Mouse (Mus musculus) midbrain, embryonic 12.5 days (tissue): ENCODE results near the gene S100a11. TPM values are rescaled to one million over a fixed set of nuclear protein-coding genes. Genes with fewer than 3 reads are reported as not detected.
"Not testable (repeated sequence)": the region's sequence is repeated elsewhere in the genome, so short reads cannot be mapped to it uniquely, and the experiment has no call there.

ENCODE experiments used
- ATAC-seq: fragments of 200-750 bp; cut with Nextera tagmentation; 2 replicates; pipeline ENCODE4 v1.8.0; 2017; ENCODE audit warnings: low read depth, moderate TSS enrichment, moderate library complexity; ENCODE audit not compliant: low FRiP score
- H3K27ac ChIP-seq: fragments of 300-500 bp; sonication (generic); replicated peaks from 2 replicates; pipeline ENCODE4 v1.5.1; 2016; ENCODE audit warnings: mild to moderate bottlenecking
- H3K27me3 ChIP-seq: fragments of 300-500 bp; sonication (generic); 2 replicates; pipeline ENCODE4 v1.6.1; 2016; ENCODE audit warnings: mild to moderate bottlenecking
- H3K36me3 ChIP-seq: fragments of 300-500 bp; sonication (generic); 2 replicates; pipeline ENCODE4 v1.6.1; 2016
- H3K4me1 ChIP-seq: fragments of 300-500 bp; sonication (generic); 2 replicates; pipeline ENCODE4 v1.6.1; 2016
- H3K4me2 ChIP-seq: fragments of 300-500 bp; sonication (generic); replicated peaks from 2 replicates; pipeline ENCODE4 v1.6.1; 2016; ENCODE audit warnings: mild to moderate bottlenecking, moderate library complexity
- H3K4me3 ChIP-seq: fragments of 300-500 bp; sonication (generic); 2 replicates; pipeline ENCODE4 v1.5.1; 2016; ENCODE audit warnings: mild to moderate bottlenecking
- H3K9ac ChIP-seq: fragments of 300-500 bp; sonication (generic); replicated peaks from 2 replicates; pipeline ENCODE4 v1.6.1; 2016; ENCODE audit warnings: mild to moderate bottlenecking, moderate library complexity
- H3K9me3 ChIP-seq: fragments of 300-500 bp; sonication (generic); 2 replicates; pipeline ENCODE4 v1.6.1; 2016; ENCODE audit warnings: mild to moderate bottlenecking
- WGBS: fragments of 180-500 bp; shearing (Covaris S2); methylation state at CpG from one replicate; pipeline ENCODE4 v1.1.7; 2016; 5-methylcytosine and 5-hydroxymethylcytosine counted together
- polyA plus RNA-seq: library from polyadenylated mRNA; unstranded; fragments of >200 nt; fragmentation: Nextera tagmentation; extraction: Ambion mirVana; gene quantifications from 2 replicates; pipeline ENCODE4 v1.2.1, GENCODE M21; 2016

Gene S100a11
- polyA plus RNA-seq, 1 experiment from 2014 or later = 424 TPM

GRCm38 (mm10) chr3:93527300-93527699, 7.0 kb downstream of the S100a11 start:
- no peak for ATAC-seq
- H3K4me3 ChIP-seq = no peak overlapping the region
- no peaks in the 10 kb centered on the region for H3K9me3 ChIP-seq
- no peak overlapping the region for H3K27ac ChIP-seq
- no peaks in the 10 kb centered on the region for H3K36me3 ChIP-seq
- H3K4me1 ChIP-seq = no peaks in the 10 kb centered on the region
- WGBS = 95% methylated on average over 3 of the region's 3 CpGs
- no peak overlapping the region for H3K9ac ChIP-seq
- no peaks in the 10 kb centered on the region for H3K27me3 ChIP-seq
- no peak overlapping the region for H3K4me2 ChIP-seq

- Histone ChIP-seq H3K27me3 (no peaks in the 10 kb centered on the region), H3K9me3 (no peaks in the 10 kb centered on the region), H3K36me3 (no peaks in the 10 kb centered on the region), H3K27ac (no peak overlapping the region), H3K4me2 (no peak overlapping the region), H3K4me3 (no peak overlapping the region), H3K4me1 (no peaks in the 10 kb centered on the region), H3K9ac (no peak overlapping the region)
- no peak for ATAC-seq
- 83% methylated on average over 5 of the region's 5 CpGs for WGBS
Measured at GRCm38 (mm10) chr3:93528807-93529206, 8.5 kb downstream of the S100a11 start.

DNA sequence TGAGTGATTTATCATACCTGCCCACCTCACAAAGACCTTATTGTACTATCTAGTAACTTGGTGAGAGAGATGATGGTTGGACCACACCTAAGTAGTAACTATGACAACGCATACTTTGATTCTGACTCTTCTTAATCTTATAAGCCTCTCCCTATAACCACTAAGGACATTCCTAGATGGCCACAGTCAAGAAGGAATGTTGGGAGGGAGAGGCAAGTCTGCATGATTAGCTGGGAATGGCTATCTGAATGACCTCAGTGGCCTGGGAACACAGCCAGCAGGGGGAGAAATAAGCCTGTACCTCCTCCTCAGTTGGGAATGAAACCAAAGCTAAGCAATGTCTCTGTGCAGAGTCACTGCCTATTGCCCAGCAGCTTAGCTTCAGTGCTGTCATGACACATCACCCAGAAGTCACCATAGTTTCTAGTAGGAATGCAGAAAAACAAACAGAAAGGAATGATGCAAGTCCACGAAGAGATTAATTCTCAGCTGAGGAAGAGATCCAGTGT, 16.8 kb downstream of the S100a11 start:
- H3K4me2 ChIP-seq = no peak overlapping the region
- no peaks in the 10 kb centered on the region for H3K4me1 ChIP-seq
- no peak overlapping the region for H3K27ac ChIP-seq
- H3K9me3 ChIP-seq = no peaks in the 10 kb centered on the region
- H3K27me3 ChIP-seq = no peaks in the 10 kb centered on the region
- H3K4me3 ChIP-seq = no peak overlapping the region
- no peaks in the 10 kb centered on the region for H3K36me3 ChIP-seq
- 55% methylated on average over 2 of the region's 2 CpGs for WGBS
- ATAC-seq = no peak
- no peak overlapping the region for H3K9ac ChIP-seq

DNA sequence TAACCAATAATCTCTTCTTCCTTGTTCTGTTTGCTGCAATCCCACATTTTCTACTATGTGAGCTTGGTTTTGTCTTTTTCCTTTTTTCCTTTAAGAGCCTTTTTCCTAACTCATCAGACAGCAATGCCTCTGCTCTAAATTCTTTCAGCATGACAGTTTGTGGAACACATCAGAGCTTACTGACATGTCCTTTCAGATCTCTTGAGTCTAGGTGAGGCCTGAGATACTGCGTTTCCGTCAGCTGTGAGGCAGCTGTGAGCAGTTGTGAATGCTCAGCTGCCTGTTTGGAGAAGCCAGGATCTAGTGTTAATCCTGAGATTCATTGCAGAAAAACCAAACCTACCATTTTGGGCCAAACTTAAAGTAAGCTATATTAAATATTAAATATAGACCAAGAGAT, 18.2 kb downstream of the S100a11 start:
- H3K4me3 ChIP-seq = no peak overlapping the region
- H3K36me3 ChIP-seq = no peaks in the 10 kb centered on the region
- no peak overlapping the region for H3K4me2 ChIP-seq
- H3K9ac ChIP-seq = no peak overlapping the region
- H3K9me3 ChIP-seq = no peaks in the 10 kb centered on the region
- no peaks in the 10 kb centered on the region for H3K4me1 ChIP-seq
- H3K27me3 ChIP-seq = no peaks in the 10 kb centered on the region
- no peak overlapping the region for H3K27ac ChIP-seq
- ATAC-seq = no peak
- WGBS = 84% methylated on average over 2 of the region's 2 CpGs

GRCm38 (mm10) chr3:93541501-93541900, 21.2 kb downstream of the S100a11 start:
- no peaks in the 10 kb centered on the region for H3K4me1 ChIP-seq
- H3K9me3 ChIP-seq = no peaks in the 10 kb centered on the region
- H3K36me3 ChIP-seq = no peaks in the 10 kb centered on the region
- H3K27me3 ChIP-seq = no peaks in the 10 kb centered on the region
- no peak overlapping the region for H3K27ac ChIP-seq
- ATAC-seq = no peak
- no peak overlapping the region for H3K4me2 ChIP-seq
- 65% methylated on average over 2 of the region's 2 CpGs for WGBS
- H3K4me3 ChIP-seq = no peak overlapping the region
- H3K9ac ChIP-seq = no peak overlapping the region

DNA sequence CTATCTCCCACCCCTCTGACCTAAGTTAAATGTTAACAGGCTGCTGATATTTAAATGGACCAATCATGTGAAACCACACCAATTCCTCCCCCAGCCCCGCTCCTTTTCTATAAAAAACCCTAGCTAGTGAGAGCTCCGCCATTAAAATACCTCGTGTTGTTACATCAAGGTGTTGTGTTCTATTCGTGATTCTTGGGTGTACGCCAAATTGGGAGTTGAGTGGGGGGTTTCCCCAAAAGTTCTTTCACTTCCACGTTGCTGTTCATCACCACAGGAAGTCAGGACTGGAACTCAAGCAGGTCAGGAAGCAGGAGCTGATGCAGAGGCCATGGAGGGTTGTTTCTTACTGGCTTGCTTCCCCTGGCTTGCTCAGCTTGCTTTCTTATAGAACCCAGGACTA, 23.9 kb downstream of the S100a11 start:
- not testable (repeated sequence) for H3K9ac ChIP-seq, H3K27ac ChIP-seq, H3K4me2 ChIP-seq, H3K9me3 ChIP-seq, H3K4me3 ChIP-seq, H3K4me1 ChIP-seq, H3K36me3 ChIP-seq, H3K27me3 ChIP-seq, ATAC-seq
- WGBS = 82% methylated on average over 6 of the region's 6 CpGs

DNA sequence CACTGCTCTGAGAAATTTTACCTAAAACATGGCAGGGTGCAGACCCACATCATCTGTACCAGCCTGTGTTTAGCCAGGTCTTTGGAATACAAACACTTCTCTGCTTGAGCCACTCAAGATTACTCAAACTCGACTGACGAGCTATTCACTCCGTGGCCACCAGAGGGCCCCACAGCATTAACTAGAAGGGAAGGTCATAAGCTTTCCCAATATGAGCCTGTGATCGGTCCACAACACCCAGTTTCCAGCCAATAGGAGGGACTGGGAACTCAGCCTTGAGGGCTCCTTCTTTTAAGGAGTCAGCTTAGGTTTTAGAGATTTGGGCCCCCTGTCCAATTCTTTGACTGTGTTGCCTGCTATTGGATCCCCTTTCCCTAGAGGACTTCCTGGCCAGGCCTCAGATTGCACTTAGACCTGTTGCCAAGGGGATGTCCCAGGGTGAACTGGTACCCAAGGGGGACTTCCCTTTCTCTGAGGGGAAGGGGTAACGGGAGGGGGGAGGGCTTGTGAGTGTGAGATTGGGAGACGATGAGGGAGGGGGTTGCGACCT, 26.9 kb downstream of the S100a11 start:
- ATAC-seq = peak; percentile 47; the same call in 1 of the 2 replicates
- WGBS = 33% methylated on average over 7 of the region's 7 CpGs
- Histone ChIP-seq H3K27ac (no peak overlapping the region), H3K9ac (no peak overlapping the region), H3K4me3 (no peak overlapping the region), H3K4me1 (no peaks in the 10 kb centered on the region), H3K9me3 (no peaks in the 10 kb centered on the region), H3K4me2 (no peak overlapping the region), H3K27me3 (no peaks in the 10 kb centered on the region), H3K36me3 (no peaks in the 10 kb centered on the region)

GRCm38 (mm10) chr3:93547749-93548540, 27.7 kb downstream of the S100a11 start:
- Histone ChIP-seq H3K4me1 (no peaks in the 10 kb centered on the region), H3K27me3 (no peaks in the 10 kb centered on the region), H3K36me3 (no peaks in the 10 kb centered on the region), H3K9me3 (no peaks in the 10 kb centered on the region), H3K27ac (no peak overlapping the region), H3K9ac (no peak overlapping the region), H3K4me3 (no peak overlapping the region), H3K4me2 (no peak overlapping the region)
- ATAC-seq = no peak
- WGBS = 88% methylated on average over 20 of the region's 20 CpGs

GRCm38 (mm10) chr3:93548541-93549266, 28.4 kb downstream of the S100a11 start:
- Histone ChIP-seq H3K9me3 (no peaks in the 10 kb centered on the region), H3K27me3 (no peaks in the 10 kb centered on the region), H3K4me3 (no peak overlapping the region), H3K4me2 (no peak overlapping the region), H3K27ac (no peak overlapping the region), H3K9ac (no peak overlapping the region), H3K36me3 (no peaks in the 10 kb centered on the region), H3K4me1 (no peaks in the 10 kb centered on the region)
- 80% methylated on average over 4 of the region's 6 CpGs for WGBS
- ATAC-seq = no peak

- Histone ChIP-seq H3K27ac (no peak overlapping the region), H3K27me3 (peaks cover 8% of the 10 kb centered on the region; the same call in 1 of the 2 replicates), H3K9me3 (no peaks in the 10 kb centered on the region), H3K4me2 (no peak overlapping the region), H3K4me3 (no peak overlapping the region), H3K4me1 (no peaks in the 10 kb centered on the region), H3K9ac (no peak overlapping the region), H3K36me3 (no peaks in the 10 kb centered on the region)
- no peak for ATAC-seq
- WGBS = 82% methylated on average over 4 of the region's 4 CpGs
Measured at GRCm38 (mm10) chr3:93549986-93550385, 29.7 kb downstream of the S100a11 start.

DNA sequence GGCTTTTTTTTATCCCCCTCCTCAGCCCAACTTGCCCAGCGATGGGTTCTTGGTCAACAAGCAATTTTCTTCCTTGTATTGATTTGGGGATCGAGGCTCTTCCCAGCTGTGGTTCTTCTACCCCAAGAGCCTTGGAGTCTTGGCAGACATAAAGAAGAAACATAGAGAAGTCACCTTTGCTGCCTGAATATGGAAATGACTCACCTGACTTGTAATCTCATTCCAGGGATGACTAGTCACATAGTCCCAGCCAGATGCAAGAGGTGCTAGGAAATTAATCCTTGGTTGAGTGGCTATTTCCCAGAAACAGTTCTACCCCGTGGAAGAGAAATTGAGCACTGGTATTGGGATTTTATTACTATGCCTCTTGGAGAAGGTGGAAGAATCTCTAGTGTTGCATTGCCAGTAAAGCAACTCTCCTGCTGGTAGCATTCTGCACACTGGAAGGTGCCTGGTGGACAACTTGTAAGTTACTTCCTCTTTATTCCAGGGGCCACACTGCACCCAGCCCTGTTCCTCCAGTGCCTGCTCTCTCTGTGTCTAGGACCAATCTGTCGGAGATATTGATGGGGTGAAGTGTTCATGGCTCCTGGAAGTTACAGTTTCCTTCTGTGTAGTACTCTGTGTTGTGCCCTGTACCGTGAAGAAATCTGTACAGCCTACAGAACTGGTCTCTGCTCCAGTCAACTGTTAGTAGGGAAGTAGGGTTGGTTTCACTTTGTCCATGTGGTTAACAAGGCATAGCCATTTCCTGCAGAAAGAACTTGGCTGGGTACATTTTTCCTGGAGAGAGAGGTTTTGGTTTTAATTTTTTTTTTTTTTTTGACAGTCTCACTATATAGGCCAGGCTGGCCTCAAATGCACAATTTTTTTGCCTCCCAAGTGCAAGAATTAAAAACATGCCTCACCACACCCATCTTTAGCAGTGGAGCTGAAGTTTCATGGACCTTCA, 31.9 kb downstream of the S100a11 start:
- WGBS = 87% methylated on average over 5 of the region's 5 CpGs
- Histone ChIP-seq H3K9me3 (no peaks in the 10 kb centered on the region), H3K27me3 (peaks cover 8% of the 10 kb centered on the region; the same call in 1 of the 2 replicates), H3K4me2 (no peak overlapping the region), H3K9ac (no peak overlapping the region), H3K4me1 (no peaks in the 10 kb centered on the region), H3K27ac (no peak overlapping the region), H3K36me3 (no peaks in the 10 kb centered on the region), H3K4me3 (no peak overlapping the region)
- ATAC-seq = no peak
